Mouse (Mus musculus) urinary bladder, adult 2 months (tissue): Measurements from ENCODE around the gene Snx27. TPM values are rescaled to one million over a fixed set of nuclear protein-coding genes. Genes with fewer than 3 reads are reported as not detected.

Experiments used
- DNase-seq: peaks from one replicate; pipeline ENCODE4 v3.0.0; 2022; ENCODE audit warnings: low spot score
- polyA plus RNA-seq: library from polyadenylated mRNA; depleted of rRNA; stranded (reverse); fragments of >200 nt; gene quantifications from 2 replicates; pipeline ENCODE4 v1.2.3, GENCODE M21; 2012; rRNA removed

Snx27 gene
- polyA plus RNA-seq, 1 experiment: 20.6 TPM

- DNase-seq: no peak
These were observed 105.1 kb downstream of the Snx27 start for GRCm38 (mm10) chr3:94477444-94477843.

DNA sequence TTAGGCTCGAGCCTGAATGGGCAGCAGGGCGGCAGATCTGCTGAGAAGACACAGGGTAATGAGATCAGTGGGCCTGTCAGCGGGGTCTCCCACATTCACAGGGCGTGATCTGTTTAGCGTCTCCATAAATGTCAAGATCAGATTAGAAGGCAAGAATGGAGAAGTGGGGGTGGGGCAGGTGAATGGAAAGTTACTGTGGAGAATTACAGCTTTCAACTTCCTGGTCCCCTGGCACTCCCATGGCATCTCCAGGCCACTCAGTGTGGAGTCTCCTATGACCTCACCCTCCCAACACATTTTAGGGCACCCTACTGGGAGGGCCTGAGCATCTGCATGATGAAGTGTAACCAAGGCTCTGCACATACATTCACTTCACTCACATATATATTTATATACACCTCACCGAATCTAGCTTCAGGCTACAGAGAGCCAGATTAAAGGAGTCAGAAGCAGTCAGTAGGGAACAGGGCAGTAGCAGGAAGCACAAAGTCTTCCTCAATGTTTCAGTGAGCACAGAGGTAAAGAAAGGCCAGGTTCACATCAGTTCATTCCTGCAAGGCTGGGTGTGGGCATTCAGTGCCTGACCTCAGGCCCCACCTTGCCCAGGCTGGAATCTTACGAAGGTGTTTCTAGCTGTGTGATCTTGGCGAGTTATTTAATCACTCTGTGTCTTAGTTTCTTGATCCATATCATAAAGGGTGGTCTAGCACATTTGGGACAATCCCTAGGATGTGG is 106.0 kb downstream of the Snx27 start:
- no peak for DNase-seq

GRCm38 (mm10) chr3:94473567-94474232 is 108.8 kb downstream of the Snx27 start:
- DNase-seq: no peak

- DNase-seq: no peak
These were observed 109.4 kb downstream of the Snx27 start for GRCm38 (mm10) chr3:94473115-94473505.

DNA sequence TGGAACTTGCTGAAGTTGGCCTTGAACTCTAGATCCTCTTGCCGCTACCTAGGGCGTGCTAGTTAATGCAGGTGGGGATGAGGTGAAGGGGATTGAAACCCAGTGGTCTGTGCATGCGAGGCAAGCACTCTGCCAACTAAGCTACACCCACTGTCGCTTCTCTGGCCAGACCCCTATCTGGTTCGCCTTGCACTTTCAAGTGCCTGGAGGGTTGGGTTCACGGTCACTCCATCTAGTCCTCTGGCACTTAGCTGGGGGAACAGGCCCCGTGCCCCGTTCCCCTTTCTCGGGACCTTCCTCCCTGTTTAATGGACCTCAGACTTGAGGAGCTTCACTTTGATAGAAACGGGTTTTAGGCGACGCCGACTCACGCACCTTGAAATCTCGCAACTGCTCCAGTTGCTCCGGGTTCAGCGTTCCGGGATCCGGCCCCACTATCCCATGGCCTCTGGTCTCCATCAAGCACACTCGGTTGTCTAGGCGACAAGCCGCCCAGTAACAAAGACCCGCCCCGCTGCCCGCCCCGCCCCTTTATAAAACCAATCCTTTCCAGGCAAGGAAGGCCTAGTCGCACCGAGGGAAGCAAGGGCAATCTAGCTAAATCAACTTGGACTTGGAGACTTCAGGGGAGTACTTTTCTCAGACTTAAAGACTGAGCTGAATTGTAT is 109.9 kb downstream of the Snx27 start:
- no peak for DNase-seq

- DNase-seq: no peak
These were observed 113.6 kb downstream of the Snx27 start for GRCm38 (mm10) chr3:94468931-94469330.

- DNase-seq: no peak
These were observed 116.7 kb downstream of the Snx27 start for GRCm38 (mm10) chr3:94465632-94466430.

GRCm38 (mm10) chr3:94463926-94464578 is 118.5 kb downstream of the Snx27 start:
- no peak for DNase-seq

DNA sequence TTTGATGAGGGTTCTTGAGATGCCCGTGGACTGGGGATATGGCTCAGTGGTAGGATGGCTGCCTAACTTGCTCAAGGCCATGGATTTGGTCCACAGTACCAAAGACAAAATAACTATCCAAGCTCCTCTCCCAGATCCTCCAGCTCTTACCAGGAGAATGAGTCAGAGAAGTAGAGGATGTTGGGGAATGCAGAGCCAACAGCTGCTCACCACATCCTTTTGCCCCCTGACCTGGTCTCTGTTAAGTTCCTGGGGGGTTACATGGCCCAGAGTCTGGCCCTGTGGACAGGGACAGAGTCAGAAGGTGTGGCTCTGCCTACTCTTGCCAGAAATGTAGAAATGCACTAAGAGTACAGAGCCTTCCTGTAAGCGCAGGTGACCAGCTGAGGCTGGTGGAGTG is 122.7 kb downstream of the Snx27 start:
- no peak for DNase-seq

DNA sequence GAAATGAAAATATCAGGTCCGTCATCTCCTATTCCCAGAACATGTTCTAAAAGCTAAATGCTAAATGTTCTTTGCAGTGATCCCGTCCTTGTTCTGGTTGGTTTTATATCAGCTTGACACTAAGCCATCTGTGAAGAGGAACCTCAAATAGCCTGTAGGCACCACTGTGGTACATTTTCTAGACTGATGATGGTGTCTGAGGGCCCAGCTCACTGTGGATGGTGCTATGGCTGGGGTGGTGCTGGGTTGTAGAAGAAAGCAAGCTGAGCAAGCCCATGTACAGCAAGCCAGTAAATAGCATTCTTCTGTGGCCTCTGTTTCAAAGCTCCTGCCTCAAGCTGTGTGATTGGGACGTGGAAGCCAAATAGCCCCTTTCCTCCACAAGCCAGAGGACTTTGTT is 125.5 kb downstream of the Snx27 start:
- DNase-seq: no peak

DNA sequence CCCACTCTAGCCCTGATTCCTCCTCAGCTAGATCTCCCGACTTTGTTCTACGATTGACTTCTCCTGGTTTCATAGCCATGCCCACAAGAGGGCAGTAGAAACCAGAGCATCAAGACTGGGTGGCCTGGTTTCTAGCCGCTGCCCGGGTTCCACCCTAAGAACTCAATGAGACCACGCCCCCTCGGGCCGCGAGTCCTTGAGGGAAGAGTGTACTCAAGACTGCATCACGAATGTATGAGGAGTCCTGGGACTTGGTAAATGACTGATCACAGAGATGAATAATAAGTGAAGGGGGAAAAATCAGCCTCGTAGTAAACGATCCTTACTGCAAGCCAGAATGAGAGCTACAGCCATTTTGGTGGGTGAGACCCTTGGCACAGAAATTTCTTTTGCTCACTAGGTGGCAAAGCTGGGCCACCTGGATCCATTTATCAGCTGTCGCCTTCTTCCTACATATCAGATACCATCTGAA is 126.0 kb downstream of the Snx27 start:
- DNase-seq: no peak

GRCm38 (mm10) chr3:94449377-94449776 is 133.1 kb downstream of the Snx27 start:
- DNase-seq: no peak

Other genes starting within 250 kb of the Snx27 start
- not detected in 2 replicates for gene Them5, start 240.6 kb downstream of the Snx27 start, polyA plus RNA-seq
- 0.31 and 0.40 TPM in 2 replicates for gene C2cd4d, start 220.3 kb downstream of the Snx27 start, polyA plus RNA-seq
- 12.8 and 13.3 TPM in 2 replicates for gene Rorc, start 209.9 kb downstream of the Snx27 start, polyA plus RNA-seq
- 0.06 and 0.10 TPM in 2 replicates for gene Lingo4, start 184.2 kb downstream of the Snx27 start, polyA plus RNA-seq
- gene Tdrkh, start 169.4 kb downstream of the Snx27 start, polyA plus RNA-seq: 2.2 and 2.3 TPM in 2 replicates
- 70.7 and 81.1 TPM in 2 replicates for gene Mrpl9, start 139.4 kb downstream of the Snx27 start, polyA plus RNA-seq
- gene Oaz3, start 138.8 kb downstream of the Snx27 start, polyA plus RNA-seq: 0.29 and 0.43 TPM in 2 replicates
- gene Celf3, start 104.4 kb downstream of the Snx27 start, polyA plus RNA-seq: 0.83 and 1.1 TPM in 2 replicates
- 1.2 and 2.4 TPM in 2 replicates for gene Riiad1, start 102.4 kb downstream of the Snx27 start, polyA plus RNA-seq
- not detected in 2 replicates for gene Gm10972, start 60.4 kb upstream of the Snx27 start, polyA plus RNA-seq
- 17.0 and 18.9 TPM in 2 replicates for gene Tuft1, start 76.2 kb upstream of the Snx27 start, polyA plus RNA-seq
- 5.1 and 5.9 TPM in 2 replicates for gene Selenbp2, start 110.8 kb upstream of the Snx27 start, polyA plus RNA-seq
- 19.1 and 21.6 TPM in 2 replicates for gene Cgn, start 203.8 kb upstream of the Snx27 start, polyA plus RNA-seq